Mouse (Mus musculus) olfactory bulb, adult 2 months (tissue): ENCODE measurements around the gene Vmac. TPM values are rescaled to one million over a fixed set of nuclear protein-coding genes. Genes with fewer than 3 reads are reported as not detected.

ENCODE experiments used
- H3K27ac ChIP-seq: fragments of 200-500 bp; 2 replicates; pipeline ENCODE4 v1.5.1; 2012; ENCODE audit warnings: low read depth, low read length; ENCODE audit not compliant: insufficient read depth
- H3K4me1 ChIP-seq: fragments of 200-500 bp; 2 replicates; pipeline ENCODE4 v1.6.1; 2012; ENCODE audit warnings: low read length; ENCODE audit not compliant: control insufficient read depth, insufficient read depth
- H3K4me3 ChIP-seq: fragments of 200-500 bp; 2 replicates; pipeline ENCODE4 v1.5.1; 2012; ENCODE audit warnings: mild to moderate bottlenecking, low read depth, low read length, moderate library complexity; ENCODE audit not compliant: insufficient read depth
- CTCF ChIP-seq: fragments of 200-500 bp; IDR thresholded peaks from 2 replicates; pipeline ENCODE4 v1.5.1; 2012; ENCODE audit warnings: low read depth, mild to moderate bottlenecking, low read length, moderate library complexity; ENCODE audit not compliant: insufficient read depth
- POLR2A ChIP-seq: fragments of 200-500 bp; IDR thresholded peaks from 2 replicates; pipeline ENCODE4 v1.6.1; 2012; ENCODE audit warnings: mild to moderate bottlenecking, low read depth, low read length, moderate library complexity; ENCODE audit not compliant: insufficient read depth
- WGBS: fragments of 180-500 bp; shearing (Covaris S2); methylation state at CpG from one replicate; pipeline ENCODE4 v1.1.7; 2018; 5-methylcytosine and 5-hydroxymethylcytosine counted together
- polyA plus RNA-seq: library from polyadenylated mRNA; stranded (reverse); fragments of >200 nt; gene quantifications from 2 replicates; pipeline ENCODE4 v1.2.4, GENCODE M21; 2012; ENCODE audit warnings: low replicate concordance; ENCODE audit not compliant: missing spikeins, insufficient read depth, insufficient read length

The Vmac gene
- polyA plus RNA-seq, 1 experiment, result not detected

DNA sequence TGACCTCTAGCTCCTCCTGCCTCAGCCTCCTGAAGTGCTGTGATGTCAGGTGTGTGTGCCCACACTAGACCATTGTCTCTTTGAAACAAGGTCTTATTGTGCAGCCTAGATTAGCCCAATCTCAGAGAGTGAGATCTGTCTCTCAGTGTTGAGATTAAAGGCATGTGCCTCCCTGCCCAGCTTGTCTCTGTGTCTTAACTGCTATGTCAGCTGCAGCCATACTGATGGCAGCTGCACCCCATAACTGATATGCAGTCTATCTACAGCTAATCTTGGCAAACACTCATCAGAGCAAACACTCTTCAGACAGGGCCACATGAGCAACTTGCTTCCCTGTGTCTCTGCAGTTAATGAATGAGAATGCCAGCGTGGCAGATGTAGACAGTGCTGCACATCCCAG lies 11.3 kb downstream of the Vmac start:
- H3K27ac ChIP-seq, result no peak overlapping the region
- H3K4me1 ChIP-seq, result no peaks in the 10 kb centered on the region
- 97% methylated on average over 1 of the region's 1 CpGs for WGBS
- no peak for TF ChIP-seq CTCF
- H3K4me3 ChIP-seq, result no peak overlapping the region

DNA sequence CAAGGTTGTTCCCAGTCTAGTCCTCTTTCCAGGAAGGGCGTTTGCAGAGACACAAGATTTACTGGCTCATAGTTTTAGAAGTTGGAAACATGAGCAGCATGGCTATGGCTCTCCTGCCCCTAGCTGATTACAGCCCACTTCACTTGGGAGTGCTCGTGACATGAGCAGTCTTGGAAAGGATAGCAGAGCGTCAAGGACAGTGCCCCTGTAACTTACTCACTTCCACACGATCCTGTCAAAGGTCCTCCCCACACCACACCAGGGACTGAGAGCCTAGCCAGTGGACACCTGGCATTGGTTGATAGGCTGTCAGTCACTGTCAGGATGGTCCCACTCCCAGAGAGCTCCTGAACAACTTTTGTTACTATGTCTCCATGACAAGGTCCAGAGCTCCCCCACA lies 14.8 kb downstream of the Vmac start:
- WGBS, result 85% methylated on average over 4 of the region's 4 CpGs
- TF ChIP-seq POLR2A (no peak), CTCF (no peak)
- H3K4me1 ChIP-seq, result no peaks in the 10 kb centered on the region
- H3K27ac ChIP-seq, result no peak overlapping the region
- no peak overlapping the region for H3K4me3 ChIP-seq

DNA sequence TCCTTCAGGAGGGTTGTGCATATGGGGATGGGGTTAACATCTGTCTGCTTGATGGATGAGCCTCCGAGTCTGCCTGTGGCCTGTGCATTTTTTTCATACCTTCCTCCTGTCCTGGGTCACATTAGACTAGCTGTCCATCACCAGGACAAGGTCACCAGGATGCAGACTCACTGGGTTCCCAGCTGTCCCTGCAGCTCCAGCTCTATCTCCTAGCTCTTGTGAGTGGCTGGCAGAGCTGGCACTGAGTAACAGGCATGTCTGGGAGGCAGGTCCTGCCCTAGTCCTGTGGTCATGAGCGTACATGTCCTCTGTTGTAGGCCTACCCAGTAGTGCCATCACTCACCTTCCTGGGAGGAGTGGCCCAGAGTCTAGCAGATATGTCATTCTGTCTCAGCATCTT lies 17.4 kb downstream of the Vmac start:
- TF ChIP-seq CTCF (no peak), POLR2A (no peak)
- H3K27ac ChIP-seq, result no peak overlapping the region
- WGBS, result 94% methylated on average over 2 of the region's 2 CpGs
- H3K4me3 ChIP-seq, result no peak overlapping the region
- H3K4me1 ChIP-seq, result peaks cover 7% of the 10 kb centered on the region

DNA sequence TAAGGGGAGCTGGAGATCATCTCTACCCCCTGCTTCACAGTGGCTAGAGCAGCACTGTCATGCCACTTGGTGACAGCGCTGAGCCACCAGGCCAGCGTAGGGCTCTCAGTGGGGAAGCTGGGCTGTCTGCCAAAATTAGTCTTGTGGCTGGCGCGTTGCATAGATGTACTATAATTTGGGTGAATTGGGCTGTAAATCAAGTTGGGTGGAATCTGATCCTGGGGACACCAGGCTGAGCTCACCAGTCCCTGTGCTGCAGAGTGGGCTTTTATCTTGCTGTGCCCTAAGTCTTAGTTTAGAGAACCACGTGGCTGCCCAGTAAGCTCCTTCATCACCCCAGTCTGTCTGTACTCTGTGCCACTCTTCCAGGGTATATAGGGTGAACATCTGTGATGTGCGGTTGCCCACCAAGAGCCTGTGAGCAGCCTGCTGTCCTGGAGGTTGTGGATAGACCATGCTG lies 23.9 kb downstream of the Vmac start:
- 6% methylated on average over 6 of the region's 6 CpGs for WGBS
- H3K4me3 ChIP-seq, result no peak overlapping the region
- no peak for TF ChIP-seq POLR2A
- no peak for TF ChIP-seq CTCF
- peaks cover 46% of the 10 kb centered on the region for H3K4me1 ChIP-seq
- peak overlapping the region; percentile 85 for H3K27ac ChIP-seq

DNA sequence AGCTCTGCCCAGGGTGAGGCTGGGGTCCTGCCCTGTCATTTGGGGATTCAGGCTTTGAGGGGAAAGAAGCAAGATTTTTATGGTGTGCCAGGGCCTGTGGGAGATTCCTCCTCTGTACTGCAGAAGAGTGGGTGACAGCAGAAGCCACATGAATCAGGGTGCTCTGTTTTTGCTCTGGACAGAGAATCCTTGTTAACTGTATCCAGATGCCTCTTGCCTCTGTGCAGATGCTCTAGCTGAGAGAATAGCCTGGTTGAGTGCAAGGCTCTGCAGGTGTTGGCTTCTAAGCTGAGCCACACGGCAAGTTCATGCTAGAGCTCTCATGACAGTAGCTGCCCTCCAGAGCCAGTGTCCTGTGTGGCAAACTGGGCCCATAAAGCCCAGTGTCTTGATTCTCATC lies 24.4 kb downstream of the Vmac start:
- Histone ChIP-seq H3K4me1 (peaks cover 46% of the 10 kb centered on the region), H3K4me3 (no peak overlapping the region), H3K27ac (peak overlapping the region; percentile 85)
- TF ChIP-seq CTCF (no peak), POLR2A (no peak)
- WGBS, result 0% methylated on average over 1 of the region's 1 CpGs

DNA sequence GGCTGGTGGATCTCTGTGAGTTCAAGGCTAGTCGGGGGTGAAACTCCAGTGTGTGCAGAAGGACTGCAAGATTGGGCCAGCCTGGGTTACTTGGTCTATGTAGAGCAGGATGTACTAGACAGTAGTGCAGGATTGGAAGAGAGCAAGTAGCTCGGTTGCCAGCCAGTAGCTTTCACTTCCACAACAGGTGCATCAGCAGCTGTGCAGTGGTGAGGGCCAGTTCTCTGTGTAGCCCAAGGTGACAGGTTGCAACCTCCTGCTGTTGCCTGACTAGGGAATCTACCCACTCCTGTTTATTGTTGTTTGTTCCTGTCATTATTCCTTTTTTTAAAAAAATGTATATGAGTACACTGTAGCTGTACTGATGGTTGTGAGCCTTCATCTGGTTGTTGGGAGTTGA lies 29.1 kb downstream of the Vmac start:
- Histone ChIP-seq H3K4me3 (no peak overlapping the region), H3K27ac (no peak overlapping the region), H3K4me1 (peaks cover 41% of the 10 kb centered on the region)
- TF ChIP-seq POLR2A (no peak), CTCF (no peak)
- WGBS, result 92% methylated on average over 2 of the region's 2 CpGs

DNA sequence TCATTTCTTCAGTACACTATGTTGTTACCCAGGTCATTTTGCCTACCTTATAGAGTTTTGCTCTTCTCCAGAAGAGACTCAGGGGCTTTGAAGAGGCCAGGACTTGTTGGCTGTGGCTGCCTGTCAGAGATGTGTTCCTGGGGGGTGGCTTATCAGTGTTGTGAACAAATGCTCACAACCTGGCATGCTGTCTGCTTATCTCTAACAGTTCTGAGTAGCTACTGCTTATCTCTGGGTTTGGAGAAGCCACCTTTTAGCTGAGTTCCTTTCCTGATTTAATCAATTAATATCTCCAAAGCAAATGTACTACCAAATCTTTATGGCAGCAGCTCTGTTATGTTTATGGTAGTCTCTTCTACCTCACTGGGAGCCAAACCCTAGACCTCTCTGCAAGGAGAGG lies 29.8 kb downstream of the Vmac start:
- TF ChIP-seq POLR2A (no peak), CTCF (no peak)
- H3K27ac ChIP-seq, result no peak overlapping the region
- peaks cover 38% of the 10 kb centered on the region for H3K4me1 ChIP-seq
- H3K4me3 ChIP-seq, result no peak overlapping the region

DNA sequence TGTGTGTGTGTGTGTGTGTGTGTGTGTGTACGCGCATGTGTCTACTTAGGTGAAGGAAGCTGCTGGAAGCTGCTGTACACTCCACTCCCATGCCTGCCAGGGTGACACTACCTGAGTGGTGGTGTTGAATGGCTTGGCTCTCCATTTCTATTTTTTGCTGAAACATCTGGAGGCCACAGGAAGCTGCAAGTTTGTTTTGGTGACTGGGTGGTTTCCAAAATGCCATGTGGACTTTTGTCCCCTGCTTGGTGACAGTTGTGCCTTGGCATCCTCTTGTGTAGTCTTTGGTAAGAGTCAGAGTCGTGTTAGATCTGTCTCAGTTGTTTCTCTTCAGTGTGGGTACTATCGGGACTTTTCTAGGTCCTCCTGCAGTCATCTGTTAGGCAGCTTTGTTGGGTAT lies 31.0 kb downstream of the Vmac start:
- WGBS, result 73% methylated on average over 4 of the region's 4 CpGs
- H3K4me1 ChIP-seq, result peaks cover 33% of the 10 kb centered on the region
- no peak for TF ChIP-seq POLR2A
- no peak for TF ChIP-seq CTCF

DNA sequence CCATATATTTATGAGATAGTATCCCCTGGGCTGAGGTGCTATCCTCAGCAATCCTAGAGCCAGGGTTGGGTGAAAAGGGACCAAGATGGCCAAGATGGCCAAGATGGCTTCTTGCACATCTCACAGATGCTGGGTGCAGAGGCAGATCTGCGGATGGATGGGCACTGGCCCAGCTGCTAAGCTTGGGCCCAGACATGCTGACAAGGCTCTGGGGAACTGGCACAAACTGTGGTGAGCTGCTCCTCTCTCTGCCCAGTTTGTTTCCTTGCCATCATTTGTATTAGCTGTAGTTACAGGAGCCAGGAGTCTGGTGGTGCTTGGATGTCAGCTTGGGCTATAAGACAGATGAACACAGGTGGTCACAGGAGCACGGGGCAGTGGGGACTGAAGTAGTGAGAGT lies 33.2 kb downstream of the Vmac start:
- no peak for TF ChIP-seq POLR2A
- TF ChIP-seq CTCF, result no peak
- WGBS, result 36% methylated on average over 2 of the region's 2 CpGs
- no peak overlapping the region for H3K4me3 ChIP-seq
- peaks cover 29% of the 10 kb centered on the region for H3K4me1 ChIP-seq
- no peak overlapping the region for H3K27ac ChIP-seq

More for the DNA sequence above, 31.0 kb downstream of the Vmac start:
- no peak overlapping the region for H3K27ac ChIP-seq
- no peak overlapping the region for H3K4me3 ChIP-seq

DNA sequence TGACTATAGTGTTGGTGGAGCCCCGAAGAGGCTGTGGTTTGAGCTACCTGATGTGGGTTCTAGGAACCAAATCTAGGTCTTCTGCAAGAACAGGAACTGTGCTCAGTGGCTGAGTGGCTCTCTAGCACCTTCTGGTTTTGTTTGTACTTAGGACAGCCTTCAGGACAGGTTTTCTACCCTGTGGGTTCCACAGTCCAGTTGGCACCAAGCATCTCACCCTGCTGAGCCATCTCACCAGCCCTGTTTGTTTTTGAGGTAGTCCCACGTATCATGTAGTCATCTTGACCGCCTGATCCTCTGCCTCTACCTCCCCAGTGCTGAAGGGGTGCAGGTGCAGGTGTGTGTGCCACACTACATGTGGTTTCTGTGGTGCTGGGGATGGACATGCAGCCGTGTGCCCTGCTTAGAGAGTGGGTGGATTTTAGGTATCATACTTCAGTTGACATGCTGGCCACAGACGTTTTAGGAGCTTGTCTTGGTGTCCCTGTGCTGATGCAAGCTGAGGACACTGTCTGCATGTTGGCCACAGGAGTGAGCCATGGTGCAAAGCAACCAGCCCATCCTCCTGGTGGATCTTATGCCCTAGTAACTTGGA lies 34.2 kb downstream of the Vmac start:
- peaks cover 29% of the 10 kb centered on the region for H3K4me1 ChIP-seq
- H3K27ac ChIP-seq, result no peak overlapping the region
- 67% methylated on average over 5 of the region's 5 CpGs for WGBS
- TF ChIP-seq POLR2A (no peak), CTCF (no peak)
- H3K4me3 ChIP-seq, result no peak overlapping the region
